Mouse (Mus musculus): ENCODE data around the gene Ppm1d.

GRCm38 (mm10) chr11:85382055-85382454 is 71.0 kb downstream of the Ppm1d start:
- TF ChIP-seq CTCF (IDR thresholded peaks at IDR 0.05; ENCODE audit: extremely low read depth, insufficient read length, insufficient replicate concordance, low read depth, low read length) (peak; percentile 73; the same call in 1 of the 2 replicates), POLR2A (IDR thresholded peaks at IDR 0.05; ENCODE audit: low read depth, low read length) (no peak)

Data from small intestine, adult 2 months (tissue).